ENCODE assay signal across 8 mouse cellular contexts in the genomic region with DNA sequence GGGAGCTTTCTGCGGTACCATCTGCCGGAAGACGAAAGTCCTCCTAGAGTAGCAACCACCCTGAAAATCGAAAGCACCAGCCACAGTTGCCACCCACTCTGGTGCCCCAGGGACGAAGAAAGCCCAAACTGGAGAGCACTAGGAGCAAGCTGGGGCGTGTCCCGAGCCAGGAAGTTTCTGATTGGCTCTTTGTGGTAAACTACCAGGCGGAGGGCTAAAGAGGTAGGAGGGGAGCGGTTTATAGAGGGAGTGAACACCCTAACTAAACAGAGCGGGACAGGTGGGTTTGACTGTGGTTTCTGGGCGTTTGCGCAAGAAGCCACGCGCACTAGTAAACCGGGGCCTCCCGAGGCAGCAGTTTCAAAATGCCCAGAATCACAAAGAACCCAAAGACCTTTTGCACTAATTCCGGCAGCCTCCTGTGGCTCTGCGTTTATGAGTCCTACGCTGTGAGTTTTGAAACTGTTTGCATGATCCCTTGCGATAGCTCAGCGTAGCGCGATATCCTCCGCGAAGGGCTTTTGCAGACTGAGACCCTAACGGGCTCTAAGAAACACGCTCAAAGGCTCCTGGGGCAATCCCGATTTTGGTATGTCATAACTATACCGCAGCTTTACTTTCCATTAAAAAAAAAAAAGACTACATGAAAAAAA. TPM values are rescaled to one million over a fixed set of nuclear protein-coding genes. Genes with fewer than 3 reads are reported as not detected.
DNase-seq lines count a peak whose midpoint lies in the region; ATAC-seq lines count a peak whose summit lies in the region.

No protein-coding gene starts in this region.

- peaks cover 29% of the 10 kb centered on the region for H3K4me1 ChIP-seq in hindbrain, embryonic 10.5 days (replicated peaks)
- peaks cover 29% of the 10 kb centered on the region for H3K4me1 ChIP-seq in limb, embryonic 13.5 days
- H3K4me1 ChIP-seq in midbrain, embryonic 14.5 days (ENCODE audit: control insufficient read depth, insufficient read depth, low read length), result peaks cover 20% of the 10 kb centered on the region

- peak; percentile 78 for ATAC-seq in common myeloid progenitor, adult 5-6 weeks (replicated peaks; ENCODE audit: low read depth, poor library complexity, severe bottlenecking)
- ATAC-seq in limb, embryonic 13.5 days (ENCODE audit: low FRiP score, low read depth), result peak; percentile 51
- 0 out of 2 replicates have a peak, but pooled peaks have one; percentile 38 for ATAC-seq in midbrain, embryonic 14.5 days (ENCODE audit: low FRiP score, low TSS enrichment)
- no peak for ATAC-seq in monocyte, adult 5-6 weeks (replicated peaks; ENCODE audit: insufficient number of reproducible peaks, low FRiP score, low TSS enrichment, poor library complexity, severe bottlenecking)

- H3K27ac ChIP-seq in hindbrain, embryonic 10.5 days, result no peak overlapping the region
- H3K27ac ChIP-seq in limb, embryonic 13.5 days, result no peak overlapping the region
- no peak overlapping the region for H3K27ac ChIP-seq in midbrain, embryonic 14.5 days (replicated peaks; ENCODE audit: low read depth, low read length)

- H3K9me3 ChIP-seq in hindbrain, embryonic 10.5 days, result no peaks in the 10 kb centered on the region
- H3K9me3 ChIP-seq in limb, embryonic 13.5 days, result no peaks in the 10 kb centered on the region
- H3K9me3 ChIP-seq in midbrain, embryonic 14.5 days (ENCODE audit: control insufficient read depth, low read length), result no peaks in the 10 kb centered on the region

- under 1% methylated on average over 29 of the region's 29 CpGs for WGBS in hindbrain, embryonic 10.5 days
- under 1% methylated on average over 29 of the region's 29 CpGs for WGBS in limb, embryonic 13.5 days
- WGBS in midbrain, embryonic 14.5 days, result under 1% methylated on average over 29 of the region's 29 CpGs

- DNase-seq in cerebellum, postnatal 14 days, result peak; percentile 42 to 65
- DNase-seq in cerebellum, adult 9-10 months, result no peak
- DNase-seq in hindbrain, embryonic 10.5 days (ENCODE audit: low spot score), result peak; percentile 49
- DNase-seq in midbrain, embryonic 14.5 days, result peak; percentile 54
- DNase-seq in adipocyte (ENCODE audit: low spot score), result no peak

- H3K9ac ChIP-seq in limb, embryonic 13.5 days, result no peak overlapping the region; the same call in 1 of the 2 replicates
- H3K9ac ChIP-seq in midbrain, embryonic 14.5 days (replicated peaks; ENCODE audit: low read length), result no peak overlapping the region

- peak overlapping the region; percentile 60 for H3K4me3 ChIP-seq in hindbrain, embryonic 10.5 days
- peak overlapping the region; percentile 46 for H3K4me3 ChIP-seq in limb, embryonic 13.5 days
- H3K4me3 ChIP-seq in midbrain, embryonic 14.5 days (replicated peaks; ENCODE audit: low read depth, low read length), result peak overlapping the region; percentile 42

- peaks cover 70% of the 10 kb centered on the region for H3K27me3 ChIP-seq in hindbrain, embryonic 10.5 days (ENCODE audit: insufficient read depth, poor library complexity, severe bottlenecking)
- H3K27me3 ChIP-seq in limb, embryonic 13.5 days, result peaks cover 61% of the 10 kb centered on the region
- H3K27me3 ChIP-seq in midbrain, embryonic 14.5 days (ENCODE audit: control insufficient read depth, insufficient read depth, low read length), result peaks cover 61% of the 10 kb centered on the region

- no peaks in the 10 kb centered on the region for H3K36me3 ChIP-seq in hindbrain, embryonic 10.5 days
- H3K36me3 ChIP-seq in limb, embryonic 13.5 days, result no peaks in the 10 kb centered on the region
- H3K36me3 ChIP-seq in midbrain, embryonic 14.5 days (ENCODE audit: control insufficient read depth, insufficient read depth, low read length), result no peaks in the 10 kb centered on the region

- H3K4me2 ChIP-seq in limb, embryonic 13.5 days (replicated peaks), result peak overlapping the region; percentile 84
- H3K4me2 ChIP-seq in midbrain, embryonic 14.5 days (ENCODE audit: low read length), result peak overlapping the region; percentile 73

RNA-seq across cellular contexts. Expression of gene Atoh1, which starts 1.0 kb away (rescaled TPM):
- total RNA-seq in common myeloid progenitor, adult 5-6 weeks (2017), result not detected in 2 replicates
- 32.9 and 34.7 TPM in 2 replicates for polyA plus RNA-seq in hindbrain, embryonic 10.5 days (2016; fragmentation: Nextera tagmentation; extraction: Ambion mirVana)
- polyA plus RNA-seq in limb, embryonic 13.5 days (2015; fragmentation: Nextera tagmentation; extraction: Ambion mirVana), result 0.06 TPM in 1 of 2 replicates, not detected in the other
- 4.2 and 4.6 TPM in 2 replicates for polyA plus RNA-seq in midbrain, embryonic 14.5 days (2014; fragmentation: Nextera tagmentation; extraction: Ambion mirVana)
- total RNA-seq in monocyte, adult 5-6 weeks (2017), result not detected in 3 replicates

Comparison
In these comparisons a context has a peak if more than half of its experiments do, and no peak if none do; other contexts are left out.
1. DNase-seq: peak in cerebellum, postnatal 14 days (2 of 2), hindbrain, embryonic 10.5 days (single experiment) and midbrain, embryonic 14.5 days (single experiment); none in cerebellum, adult 9-10 months (single experiment) and adipocyte (single experiment).
2. Peak in every context shown above with its lines, with median percentiles within 50 percentile points of each other: H3K4me3 ChIP-seq.